ENCODE assay signal across 10 mouse cellular contexts in genomic region chr4:137373711-137374110, GRCm38 (mm10). TPM values are rescaled to one million over a fixed set of nuclear protein-coding genes. Genes with fewer than 3 reads are reported as not detected.
DNase-seq lines count a peak whose midpoint lies in the region; ATAC-seq and TF ChIP-seq lines count a peak whose summit lies in the region.
"Had no signal": no experiment of that assay in that cellular context is flagged by ENCODE, and none has a peak within 500 bp of the region (broad histone marks: within the 10 kb centered on the region; RNA-seq: fewer than 3 reads in every experiment).

No protein-coding gene starts in this region.

- H3K27me3 ChIP-seq in kidney, embryonic 14.5 days (ENCODE audit: control insufficient read depth, insufficient read depth, low read length) = no peaks in the 10 kb centered on the region
- no peaks in the 10 kb centered on the region for H3K27me3 ChIP-seq in stomach, embryonic 16.5 days (ENCODE audit: control insufficient read depth, insufficient read depth, low read length)
- no peaks in the 10 kb centered on the region for H3K27me3 ChIP-seq in stomach, postnatal 0 days (ENCODE audit: control insufficient read depth, insufficient read depth, low read length)

- no peaks in the 10 kb centered on the region for H3K36me3 ChIP-seq in kidney, embryonic 14.5 days (ENCODE audit: control insufficient read depth, insufficient read depth, low read length)
- no peaks in the 10 kb centered on the region for H3K36me3 ChIP-seq in stomach, embryonic 16.5 days (ENCODE audit: control insufficient read depth, insufficient read depth, low read length)
- no peaks in the 10 kb centered on the region for H3K36me3 ChIP-seq in stomach, postnatal 0 days (ENCODE audit: control insufficient read depth, insufficient read depth, low read length)

- no peak overlapping the region for H3K4me2 ChIP-seq in kidney, embryonic 14.5 days (replicated peaks; ENCODE audit: low read depth, low read length)
- H3K4me2 ChIP-seq in stomach, embryonic 16.5 days (ENCODE audit: low read depth, low read length) = no peak overlapping the region
- no peak overlapping the region for H3K4me2 ChIP-seq in stomach, postnatal 0 days (replicated peaks; ENCODE audit: low read depth)

- H3K4me1 ChIP-seq in kidney, embryonic 14.5 days (ENCODE audit: control insufficient read depth, insufficient read depth, low read length) = peaks cover 13% of the 10 kb centered on the region; the same call in 1 of the 2 replicates
- H3K4me1 ChIP-seq in stomach, embryonic 16.5 days (ENCODE audit: control insufficient read depth, insufficient read depth, low read length) = peaks cover 14% of the 10 kb centered on the region
- H3K4me1 ChIP-seq in stomach, postnatal 0 days (replicated peaks; ENCODE audit: control insufficient read depth, insufficient read depth) = 0 out of 2 replicates have a peak, but pooled peaks cover 3% of the 10 kb centered on the region

- H3K9ac ChIP-seq in kidney, embryonic 14.5 days (ENCODE audit: low read depth, low read length) = no peak overlapping the region
- H3K9ac ChIP-seq in stomach, embryonic 16.5 days (ENCODE audit: low read length) = no peak overlapping the region
- H3K9ac ChIP-seq in stomach, postnatal 0 days (ENCODE audit: low read length) = no peak overlapping the region

- ATAC-seq in kidney, embryonic 14.5 days (ENCODE audit: low FRiP score, low TSS enrichment) = no peak
- no peak for ATAC-seq in stomach, embryonic 16.5 days (ENCODE audit: insufficient read depth, low FRiP score)
- no peak for ATAC-seq in stomach, postnatal 0 days (ENCODE audit: low FRiP score, low TSS enrichment)
- ATAC-seq: forebrain, embryonic 14.5 days had no signal

- H3K9me3 ChIP-seq in kidney, embryonic 14.5 days (ENCODE audit: control insufficient read depth, low read length) = no peaks in the 10 kb centered on the region
- no peaks in the 10 kb centered on the region for H3K9me3 ChIP-seq in stomach, embryonic 16.5 days (replicated peaks; ENCODE audit: control insufficient read depth, low read length)
- H3K9me3 ChIP-seq in stomach, postnatal 0 days (ENCODE audit: control insufficient read depth, low read length) = no peaks in the 10 kb centered on the region

- WGBS in kidney, embryonic 14.5 days = 47% methylated on average over 6 of the region's 6 CpGs
- WGBS in stomach, embryonic 16.5 days = 55% methylated on average over 6 of the region's 6 CpGs
- WGBS in stomach, postnatal 0 days = 51% methylated on average over 6 of the region's 6 CpGs

- DNase-seq in kidney, adult 8-10 months = no peak
- DNase-seq in stomach, postnatal 0 days (ENCODE audit: low spot score) = no peak
- peak; percentile 29 to 50 for DNase-seq in kidney, postnatal 4 days
- DNase-seq in frontal cortex, adult 2 months (ENCODE audit: extremely low spot score in 1 of 2, low spot score in 1 of 2) = no peak
- DNase-seq in right cerebral cortex, postnatal 25 days = no peak
- DNase-seq: cerebellum, postnatal 10 days had no signal

- TF ChIP-seq EP300 in stomach, postnatal 0 days (optimal IDR thresholded peaks at IDR 0.05) = no peak

- 0 out of 2 replicates have a peak overlapping the region, but pooled peaks have one; percentile 17 for H3K27ac ChIP-seq in kidney, embryonic 14.5 days (ENCODE audit: low read depth, low read length)
- peak overlapping the region; percentile 3; the same call in 1 of the 2 replicates for H3K27ac ChIP-seq in stomach, embryonic 16.5 days (ENCODE audit: low read length)
- H3K27ac ChIP-seq in stomach, postnatal 0 days (replicated peaks) = no peak overlapping the region

- H3K4me3 ChIP-seq in kidney, embryonic 14.5 days (ENCODE audit: low read length) = no peak overlapping the region
- no peak overlapping the region for H3K4me3 ChIP-seq in stomach, embryonic 16.5 days (replicated peaks; ENCODE audit: low read length)
- H3K4me3 ChIP-seq in stomach, postnatal 0 days (ENCODE audit: low read depth, low read length) = no peak overlapping the region

- no peak for TF ChIP-seq CTCF in stomach, postnatal 0 days (IDR thresholded peaks at IDR 0.05; ENCODE audit: low read depth)

RNA-seq across cellular contexts. Expression of gene Cdc42, which starts 16.2 kb away (rescaled TPM):
- 657 and 680 TPM in 2 replicates for polyA plus RNA-seq in kidney, embryonic 14.5 days (2014; fragmentation: Nextera tagmentation; extraction: Ambion mirVana)
- 710 and 730 TPM in 2 replicates for polyA plus RNA-seq in stomach, embryonic 16.5 days (2015; fragmentation: Nextera tagmentation; extraction: Ambion mirVana)
- polyA plus RNA-seq in stomach, postnatal 0 days (2015; fragmentation: Nextera tagmentation; extraction: Ambion mirVana) = 445 and 456 TPM in 2 replicates
- polyA plus RNA-seq in frontal cortex, adult 2 months (2012; rRNA removed) = 419 and 422 TPM in 2 replicates

RNA-seq across cellular contexts. Expression of gene Cela3a, which starts 35.9 kb away (rescaled TPM):
- not detected in 2 replicates for polyA plus RNA-seq in kidney, embryonic 14.5 days (2014; fragmentation: Nextera tagmentation; extraction: Ambion mirVana)
- polyA plus RNA-seq in stomach, embryonic 16.5 days (2015; fragmentation: Nextera tagmentation; extraction: Ambion mirVana) = 0.54 and 0.83 TPM in 2 replicates
- polyA plus RNA-seq in stomach, postnatal 0 days (2015; fragmentation: Nextera tagmentation; extraction: Ambion mirVana) = not detected in 2 replicates
- not detected in 2 replicates for polyA plus RNA-seq in frontal cortex, adult 2 months (2012; rRNA removed)
- polyA plus RNA-seq: forebrain, embryonic 14.5 days; heart, embryonic 16.5 days had no signal

RNA-seq across cellular contexts. Expression of gene Cela3b, which starts 56.6 kb away (rescaled TPM):
- not detected in 2 replicates for polyA plus RNA-seq in kidney, embryonic 14.5 days (2014; fragmentation: Nextera tagmentation; extraction: Ambion mirVana)
- polyA plus RNA-seq in stomach, embryonic 16.5 days (2015; fragmentation: Nextera tagmentation; extraction: Ambion mirVana) = 406 and 529 TPM in 2 replicates
- polyA plus RNA-seq in stomach, postnatal 0 days (2015; fragmentation: Nextera tagmentation; extraction: Ambion mirVana) = 4.1 and 4.8 TPM in 2 replicates
- 0.15 TPM in 1 of 2 replicates, not detected in the other for polyA plus RNA-seq in frontal cortex, adult 2 months (2012; rRNA removed)
- polyA plus RNA-seq: forebrain, embryonic 14.5 days had no signal

Comparison
In these comparisons a context has a peak if more than half of its experiments do, and no peak if none do; other contexts are left out.
1. DNase-seq: peak in kidney, postnatal 4 days (2 of 2); none in kidney, adult 8-10 months (0 of 2), stomach, postnatal 0 days (single experiment), frontal cortex, adult 2 months (0 of 2) and right cerebral cortex, postnatal 25 days (single experiment).
2. RNA of gene Cela3b, which starts 56.6 kb away (polyA plus RNA-seq): 406 to 529 TPM in stomach, embryonic 16.5 days; 4.1 to 4.8 TPM in stomach, postnatal 0 days, 0.15 TPM in frontal cortex, adult 2 months and not detected in kidney, embryonic 14.5 days; every median in the first group is over 10 times any median in the second.